Mouse (Mus musculus) v-Abl transformed pro-B cells (cell line): ENCODE data around the gene Serpinb9b.

Experiments
- in situ Hi-C, 2 experiments: fragments of 400-800 bp; cut with MboI; formaldehyde crosslinking; loops; one replicate each; pipeline ENCODE4 v1.15.1; 2025; ENCODE audit not compliant: unreplicated experiment in 2 of 2

The Serpinb9b gene

DNA sequence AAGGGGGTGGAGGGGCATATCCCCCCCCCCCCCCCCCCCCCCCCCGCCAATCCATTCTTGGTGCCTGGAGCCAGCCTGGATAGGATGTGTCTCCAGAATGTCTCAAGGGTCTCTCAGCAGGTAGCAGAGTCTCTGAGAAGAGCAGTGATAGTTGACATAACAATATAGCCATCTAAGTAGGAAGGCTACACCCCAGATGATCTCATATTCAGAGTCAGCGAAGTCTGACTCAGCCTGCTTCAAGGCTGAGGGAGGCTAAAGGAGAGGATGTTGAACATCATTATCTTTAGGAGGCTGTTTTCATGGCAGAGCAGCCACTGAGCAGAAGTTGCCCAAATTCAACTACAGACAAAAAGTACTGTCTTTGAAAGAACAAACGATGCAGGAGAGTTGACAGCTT, 3.1 kb downstream of the Serpinb9b start:
- in situ Hi-C loops, result no loop called here

DNA sequence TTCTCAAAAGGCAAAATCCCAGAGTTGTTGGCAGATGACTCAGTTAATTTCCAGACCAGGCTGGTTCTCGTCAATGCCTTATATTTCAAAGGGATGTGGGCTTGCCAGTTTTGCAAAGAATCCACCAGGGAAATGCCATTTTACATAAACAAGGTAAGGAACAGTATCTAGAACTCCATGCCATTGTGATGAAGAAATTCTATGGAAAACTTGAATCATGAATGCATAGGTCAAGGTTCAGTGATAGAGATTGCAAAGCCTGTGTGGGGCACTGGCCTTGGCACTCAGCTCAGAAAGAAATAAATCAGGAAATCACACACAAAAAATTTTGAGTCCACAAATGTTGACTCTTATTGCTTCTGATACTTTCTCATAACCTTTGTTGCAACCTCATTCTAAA, 8.3 kb downstream of the Serpinb9b start:
- in situ Hi-C loops, result no loop called here

DNA sequence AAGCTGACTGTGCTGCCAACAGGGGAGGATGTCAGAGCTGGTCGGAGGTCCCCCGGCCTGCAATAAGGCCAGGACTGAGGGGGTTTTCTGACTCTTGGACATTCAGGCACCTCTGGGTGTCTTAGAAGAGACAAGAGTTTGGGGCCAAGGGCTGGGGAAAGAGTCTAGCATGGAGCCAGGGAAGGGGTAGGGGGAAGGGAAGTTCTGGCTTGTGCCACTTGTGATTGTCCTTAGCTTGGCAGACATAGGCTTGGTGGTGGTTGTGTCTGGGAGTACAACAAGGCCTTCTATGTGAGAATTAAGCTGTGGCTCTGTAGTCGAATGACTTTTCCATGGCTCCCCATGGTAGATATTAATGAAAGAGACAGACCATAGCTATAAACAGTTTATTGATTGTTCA, 16.3 kb downstream of the Serpinb9b start:
- in situ Hi-C loops, result no loop called here

DNA sequence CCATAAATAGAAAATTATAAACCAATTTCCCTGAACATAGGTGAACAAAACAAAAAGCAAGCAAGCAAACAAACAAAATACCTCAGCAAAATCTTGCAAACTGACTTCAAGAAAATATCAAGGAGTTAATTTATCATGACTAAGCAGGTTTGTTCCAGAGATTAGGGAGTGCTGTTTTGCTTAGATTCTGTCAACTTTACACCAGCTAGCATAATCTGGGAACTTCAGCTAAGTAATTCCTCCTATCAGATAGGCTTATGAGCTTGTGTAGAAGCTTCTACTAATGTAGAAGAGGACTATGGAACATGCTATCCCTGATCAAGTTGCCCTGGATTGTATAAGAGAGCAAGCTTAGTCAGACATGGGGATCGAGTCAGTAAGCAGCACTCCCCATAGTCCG, 20.0 kb downstream of the Serpinb9b start:
- in situ Hi-C loops, result no loop called here

DNA sequence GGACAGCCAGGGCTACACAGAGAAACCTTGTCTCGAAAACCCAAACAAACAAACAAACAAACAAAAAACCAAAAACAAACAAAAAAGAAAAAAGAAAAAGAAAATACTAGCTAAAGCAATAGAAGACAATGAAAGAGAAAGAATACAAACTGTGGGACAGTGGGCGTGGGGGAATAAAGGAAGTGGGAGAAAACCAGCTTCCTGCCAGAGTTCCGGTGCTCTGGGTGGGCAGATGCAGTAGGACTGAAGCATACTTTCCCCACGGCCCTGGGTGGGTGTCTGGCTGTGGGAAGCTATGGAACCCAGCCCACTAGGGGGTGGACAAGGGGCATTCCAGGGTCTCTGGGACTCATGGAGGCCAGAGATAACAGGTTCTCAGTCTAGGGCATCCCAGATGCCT, 21.0 kb downstream of the Serpinb9b start:
- in situ Hi-C loops, result no loop called here

DNA sequence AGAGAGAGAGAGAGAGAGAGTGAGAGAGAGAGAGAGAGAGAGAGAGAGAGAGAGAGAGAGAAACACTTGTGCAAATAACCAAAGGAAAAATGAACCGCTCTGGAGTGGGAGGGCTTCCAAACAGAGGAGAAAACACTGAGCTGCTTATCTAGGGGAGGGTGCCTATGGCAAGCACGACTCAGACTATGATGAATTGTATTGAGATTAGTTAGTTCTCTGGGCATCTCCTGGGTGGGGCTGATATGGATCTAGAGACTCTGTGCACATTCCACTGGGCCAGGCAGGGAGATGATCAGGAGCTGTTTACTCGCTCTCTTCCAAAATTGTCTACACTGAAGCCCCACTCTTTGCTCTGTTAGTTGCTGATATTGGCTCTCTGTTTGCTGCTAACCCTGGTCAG, 24.5 kb downstream of the Serpinb9b start:
- in situ Hi-C loops, result no loop called here

DNA sequence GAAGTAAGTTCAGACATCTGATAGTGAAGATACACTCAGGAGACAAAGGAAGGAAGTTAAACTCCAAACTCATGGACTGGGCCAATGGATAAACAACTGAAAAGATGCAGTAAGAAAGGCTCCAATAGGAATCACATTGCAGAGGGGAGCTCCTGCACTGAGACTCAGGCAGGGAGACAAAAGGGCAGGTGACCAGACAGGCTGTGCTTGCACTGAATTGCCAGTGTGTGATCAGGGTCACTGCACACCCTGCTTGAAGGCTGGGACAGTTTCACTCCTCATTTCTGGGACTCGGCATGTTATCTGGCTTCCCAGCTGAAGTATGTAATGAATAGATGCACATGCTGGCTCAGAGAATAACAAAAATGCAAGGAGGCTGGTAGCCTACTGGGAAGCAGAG, 35.8 kb downstream of the Serpinb9b start:
- in situ Hi-C loops, result no loop called here

DNA sequence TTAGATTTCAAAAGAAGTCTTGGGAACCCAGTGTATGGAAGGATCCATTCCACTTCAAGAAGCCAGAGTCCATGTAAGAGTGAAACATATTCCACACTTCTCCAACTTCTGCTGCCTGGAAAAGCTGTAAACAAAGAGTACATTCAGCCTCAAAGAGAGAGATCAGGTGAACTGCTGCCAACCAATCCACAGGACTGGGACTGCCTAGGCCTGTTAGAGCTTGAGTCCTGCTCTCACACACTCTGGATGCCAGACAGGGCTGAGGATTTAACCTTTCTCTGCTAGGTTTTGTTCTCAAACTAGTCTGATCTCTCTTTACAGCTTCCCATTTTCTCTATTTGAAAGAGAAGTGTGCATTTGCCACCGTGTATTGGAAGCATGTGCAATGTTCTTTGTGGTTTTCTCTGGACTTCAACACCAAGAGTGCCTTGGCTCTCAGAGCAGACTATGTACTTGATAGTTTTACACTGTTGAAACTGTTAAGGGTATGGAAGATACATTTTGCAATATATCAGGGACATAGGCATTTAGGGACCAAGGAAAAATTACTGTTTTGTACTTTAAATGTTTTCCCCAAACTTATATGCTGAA, 40.3 kb downstream of the Serpinb9b start:
- in situ Hi-C loops, result no loop called here

DNA sequence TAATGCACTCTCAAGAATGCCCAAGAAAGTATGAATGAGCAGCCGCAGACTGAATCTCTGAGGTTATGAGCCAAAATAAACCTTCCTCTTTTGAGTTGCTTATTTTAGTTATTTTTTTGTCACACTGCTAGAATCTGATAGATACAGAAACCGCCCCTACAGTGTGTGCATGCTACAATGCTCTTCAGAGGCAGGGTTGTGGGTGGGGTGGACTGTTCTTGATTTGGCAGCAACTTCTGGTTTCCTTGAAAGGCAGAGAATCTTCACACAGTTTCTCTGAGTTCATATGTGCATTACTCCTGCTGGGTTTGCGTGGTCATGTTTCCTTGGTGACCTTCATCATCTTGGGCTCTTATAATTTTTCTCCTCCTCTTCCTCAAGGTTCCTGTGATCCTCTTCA, 40.9 kb downstream of the Serpinb9b start:
- in situ Hi-C loops, result no loop called here

DNA sequence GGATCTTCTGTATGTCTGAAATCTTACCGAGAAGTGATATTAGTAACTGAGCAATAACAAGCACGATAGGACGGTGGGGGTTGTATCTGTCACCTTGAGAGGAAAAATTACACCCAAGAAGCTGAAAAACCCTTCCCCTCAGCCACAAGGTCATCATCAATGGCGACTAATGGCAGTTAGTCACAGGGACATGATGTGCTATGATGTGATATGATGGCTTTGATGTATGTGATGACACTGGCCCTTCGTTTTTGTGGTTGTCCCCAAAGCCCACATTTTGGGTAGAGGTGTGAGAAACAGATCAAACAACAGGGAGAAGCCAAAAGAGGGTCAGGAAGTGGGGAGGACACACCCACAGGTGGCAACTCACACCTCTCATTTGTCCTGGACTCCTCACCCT, 44.6 kb downstream of the Serpinb9b start:
- in situ Hi-C loops, result loop anchor here (5.0 to 10.0 kb wide), 6 partner anchors 67 to 823 kb away; partner anchors contain the start of genes Serpinb6b (in 1 of the 2) and Serpinb9 (in 1 of the 2)

DNA sequence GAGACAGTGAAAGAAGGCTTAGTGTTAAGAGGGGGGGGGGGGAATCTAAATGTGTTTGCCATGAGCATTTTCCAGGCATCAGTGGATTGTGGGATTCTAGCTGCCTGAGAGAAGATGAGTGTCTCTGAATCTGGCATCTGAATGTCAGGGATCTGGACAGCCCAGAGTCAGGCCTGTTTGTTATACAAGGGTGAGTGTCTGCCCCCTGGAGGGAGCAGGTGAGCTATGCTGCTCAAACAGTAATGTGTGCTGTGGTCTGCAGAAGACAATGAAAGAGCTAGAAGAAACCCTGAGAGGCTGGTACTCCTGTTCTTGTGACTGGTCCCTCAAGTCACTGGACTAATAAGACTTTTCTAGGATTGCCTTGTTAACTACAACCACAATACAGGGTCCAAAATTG, 46.8 kb downstream of the Serpinb9b start:
- in situ Hi-C loops, result loop anchor here (5.0 to 10.0 kb wide), 6 partner anchors 69 to 821 kb away; partner anchors contain the start of genes Serpinb6b (in 1 of the 2) and Serpinb9 (in 1 of the 2)

DNA sequence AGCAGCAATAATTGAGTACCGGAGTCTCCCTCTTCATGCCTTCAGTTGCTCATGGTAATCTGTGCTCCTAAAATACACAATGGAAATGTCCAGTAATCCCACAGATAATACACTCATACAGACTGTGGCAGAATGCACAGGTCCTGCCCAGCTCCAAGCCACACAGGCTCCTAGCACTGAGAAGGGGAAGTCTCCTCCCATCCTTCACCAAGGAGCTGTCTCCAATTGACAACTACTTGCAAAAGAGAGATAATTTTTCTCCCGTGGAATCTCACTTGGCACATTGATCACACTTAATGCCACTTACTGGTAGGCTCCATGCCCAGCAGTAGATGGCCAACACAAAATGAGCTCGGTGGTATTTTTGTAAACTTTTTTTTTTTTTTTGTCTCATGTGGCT, 49.0 kb downstream of the Serpinb9b start:
- in situ Hi-C loops, result loop anchor here (5.0 to 10.0 kb wide), 5 partner anchors 71 to 819 kb away; partner anchors contain the start of genes Serpinb6b (in 1 of the 2) and Serpinb9 (in 1 of the 2)

DNA sequence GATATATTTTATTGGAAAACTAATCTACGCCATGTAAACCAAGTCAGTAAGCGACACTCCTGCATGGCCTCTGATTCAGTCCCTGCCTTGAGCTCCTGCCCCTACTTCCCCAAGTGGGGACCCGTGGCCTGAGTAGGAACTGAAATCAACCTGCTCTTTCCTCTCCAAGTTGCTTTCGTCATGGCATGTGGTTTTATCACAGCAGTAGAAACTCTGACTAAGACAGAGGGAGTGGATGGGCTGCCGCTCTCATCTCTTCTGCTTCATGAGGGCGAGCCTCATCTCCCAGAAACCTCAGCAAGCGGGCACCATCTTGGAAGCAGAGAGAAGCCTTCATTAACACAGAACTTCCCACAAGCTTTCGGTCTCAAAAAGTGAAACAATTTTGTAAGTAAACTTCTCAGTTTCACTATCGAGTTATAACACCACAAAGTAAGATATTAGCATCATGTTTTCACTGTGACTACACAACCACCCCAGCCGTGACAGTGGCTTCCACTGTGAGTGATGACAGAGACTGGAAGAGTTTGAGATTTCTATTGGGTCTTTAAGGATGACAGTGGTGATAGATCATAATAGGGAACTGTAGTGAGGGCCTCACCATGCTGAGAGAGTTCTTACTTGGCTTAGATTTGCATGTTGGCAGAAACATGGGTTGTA, 49.9 kb downstream of the Serpinb9b start:
- in situ Hi-C loops, result loop anchor here (5.0 to 10.0 kb wide), 5 partner anchors 72 to 818 kb away; partner anchors contain the start of genes Serpinb6b (in 1 of the 2) and Serpinb9 (in 1 of the 2)

DNA sequence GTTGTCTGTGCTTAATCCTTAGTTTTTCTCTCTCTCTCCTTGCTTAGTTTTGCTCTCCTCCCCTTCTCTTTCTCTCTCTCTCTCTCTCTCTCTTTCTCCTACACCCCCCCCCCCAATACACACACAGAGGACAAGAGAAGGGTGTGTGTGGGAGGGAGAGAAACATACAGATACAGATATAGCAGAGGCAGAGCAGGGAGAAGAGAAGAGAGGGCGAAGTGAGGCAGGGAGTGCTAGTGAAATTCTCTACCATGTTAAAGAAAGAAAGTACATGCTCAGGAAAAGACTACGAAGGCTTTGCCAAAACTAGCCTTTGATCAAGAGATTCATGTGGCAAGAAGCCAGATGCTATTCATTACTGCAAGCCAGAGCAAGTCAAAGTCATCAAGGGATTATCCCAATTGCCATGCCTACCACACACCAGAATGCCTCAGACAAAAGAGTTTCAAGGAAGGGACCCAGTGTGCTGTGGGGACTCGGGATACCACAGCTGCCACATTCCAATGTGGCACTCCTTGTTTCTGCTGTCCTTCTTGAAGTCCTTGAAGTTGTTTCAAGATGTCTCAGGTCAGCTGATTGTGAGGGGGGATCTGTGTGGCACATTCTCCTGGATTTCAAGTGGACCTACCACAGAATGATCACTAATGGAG, 51.0 kb downstream of the Serpinb9b start, which contains the start of gene Serpinb1b:
TSS of gene Serpinb1b (plus strand) at position 520 of the 650 bp plus-strand sequence.
- in situ Hi-C loops, result loop anchor here (5.0 to 10.0 kb wide), 5 partner anchors 73 to 817 kb away; partner anchors contain the start of genes Serpinb6b (in 1 of the 2) and Serpinb9 (in 1 of the 2)

DNA sequence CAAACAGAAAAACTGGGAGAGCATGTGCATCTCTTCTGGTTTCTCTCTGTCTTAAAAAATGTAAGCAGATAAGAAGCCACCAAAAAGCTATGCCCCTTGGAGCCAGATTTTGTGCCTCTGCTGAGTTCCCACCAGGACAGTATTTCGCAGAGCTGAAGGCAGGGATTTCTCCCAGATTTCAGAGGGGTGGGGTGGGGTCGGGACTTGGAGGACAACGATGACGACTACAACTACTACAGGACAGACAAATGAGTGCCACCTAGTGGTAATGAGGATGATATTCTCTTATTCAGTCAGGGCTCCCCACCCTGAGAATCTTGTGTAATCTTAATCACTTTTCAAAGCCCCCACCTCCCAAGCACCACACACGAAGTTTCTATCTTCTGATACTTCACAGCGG, 52.2 kb downstream of the Serpinb9b start:
- in situ Hi-C loops, result loop anchor here (5.0 to 10.0 kb wide), 5 partner anchors 75 to 815 kb away; partner anchors contain the start of genes Serpinb6b (in 1 of the 2) and Serpinb9 (in 1 of the 2)

DNA sequence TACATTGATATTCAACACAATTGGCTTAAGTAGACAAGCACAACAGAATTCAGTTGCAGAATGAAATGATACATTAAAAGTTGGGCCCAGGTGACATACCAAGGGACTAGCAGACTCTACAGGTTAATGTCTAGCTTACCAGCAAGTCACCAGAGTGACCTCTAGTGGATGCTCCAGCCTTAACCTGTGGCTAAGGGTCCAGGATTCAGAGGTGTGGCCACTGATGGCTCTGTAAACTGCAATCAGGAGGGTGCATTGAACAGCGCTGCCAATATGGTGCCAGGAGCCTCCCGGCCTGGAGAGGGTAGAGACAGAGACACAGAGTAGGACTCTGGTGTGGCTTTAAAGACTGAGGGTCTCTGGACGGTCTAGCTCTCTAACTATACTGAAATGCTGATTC, 53.1 kb downstream of the Serpinb9b start:
- in situ Hi-C loops, result loop anchor here in 1 of 2 experiments (10.0 kb wide), 1 partner anchor 484 kb away; no protein-coding TSS in a partner anchor

DNA sequence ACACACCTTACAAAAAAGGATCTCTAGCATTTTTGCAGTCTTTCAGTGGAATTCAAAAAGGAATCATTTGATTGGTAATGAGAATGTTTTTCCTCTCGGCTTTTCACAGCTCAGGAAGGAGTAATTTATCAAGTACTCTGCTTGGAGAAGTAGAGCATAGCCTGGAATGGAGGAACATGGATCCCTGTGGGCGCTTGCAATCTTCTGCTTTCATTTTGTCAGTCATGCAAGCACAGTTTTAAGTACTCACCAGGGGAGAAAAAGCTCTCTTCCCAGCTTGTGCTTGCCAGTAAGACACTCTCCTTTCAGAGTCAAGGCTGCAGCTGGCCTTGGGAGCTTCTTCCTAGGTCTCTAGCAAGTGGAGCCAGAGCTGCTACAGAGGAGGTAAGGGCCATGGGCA, 56.6 kb downstream of the Serpinb9b start:
- in situ Hi-C loops, result loop anchor here in 1 of 2 experiments (10.0 kb wide), 1 partner anchor 481 kb away; no protein-coding TSS in a partner anchor

DNA sequence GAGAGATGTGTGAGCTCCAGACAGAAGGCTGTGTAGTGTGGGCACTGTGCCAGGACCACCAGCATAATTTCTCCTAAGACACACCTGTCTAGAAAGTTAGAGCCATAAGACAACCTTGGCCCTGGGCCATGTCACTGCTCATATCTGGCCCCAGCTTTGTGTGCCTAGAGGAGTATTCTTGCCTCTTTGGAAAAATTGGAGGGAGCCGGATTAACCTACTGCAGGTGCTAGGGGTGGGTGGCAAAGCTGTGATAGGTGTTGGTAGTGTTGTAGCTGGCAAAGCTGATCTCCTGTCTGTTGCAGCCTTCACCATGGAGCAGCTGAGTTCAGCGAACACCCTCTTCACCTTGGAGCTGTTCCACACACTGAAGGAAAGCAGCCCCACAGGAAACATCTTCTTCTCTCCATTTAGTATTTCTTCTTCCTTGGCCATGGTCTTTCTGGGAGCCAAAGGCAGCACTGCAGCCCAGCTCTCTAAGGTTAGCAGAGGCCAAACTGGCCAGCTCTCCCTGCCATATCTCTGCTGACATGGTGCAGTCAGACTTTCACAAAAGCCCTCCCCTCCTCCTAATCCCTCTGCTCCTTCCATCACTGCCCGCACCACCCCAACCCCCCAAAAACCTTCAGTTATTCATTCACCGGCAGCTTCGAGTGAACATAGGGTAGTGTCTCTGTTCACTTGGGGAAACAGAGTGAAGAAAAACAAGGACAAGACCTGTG, 57.9 kb downstream of the Serpinb9b start:
- in situ Hi-C loops, result loop anchor here in 1 of 2 experiments (10.0 kb wide), 1 partner anchor 480 kb away; no protein-coding TSS in a partner anchor

DNA sequence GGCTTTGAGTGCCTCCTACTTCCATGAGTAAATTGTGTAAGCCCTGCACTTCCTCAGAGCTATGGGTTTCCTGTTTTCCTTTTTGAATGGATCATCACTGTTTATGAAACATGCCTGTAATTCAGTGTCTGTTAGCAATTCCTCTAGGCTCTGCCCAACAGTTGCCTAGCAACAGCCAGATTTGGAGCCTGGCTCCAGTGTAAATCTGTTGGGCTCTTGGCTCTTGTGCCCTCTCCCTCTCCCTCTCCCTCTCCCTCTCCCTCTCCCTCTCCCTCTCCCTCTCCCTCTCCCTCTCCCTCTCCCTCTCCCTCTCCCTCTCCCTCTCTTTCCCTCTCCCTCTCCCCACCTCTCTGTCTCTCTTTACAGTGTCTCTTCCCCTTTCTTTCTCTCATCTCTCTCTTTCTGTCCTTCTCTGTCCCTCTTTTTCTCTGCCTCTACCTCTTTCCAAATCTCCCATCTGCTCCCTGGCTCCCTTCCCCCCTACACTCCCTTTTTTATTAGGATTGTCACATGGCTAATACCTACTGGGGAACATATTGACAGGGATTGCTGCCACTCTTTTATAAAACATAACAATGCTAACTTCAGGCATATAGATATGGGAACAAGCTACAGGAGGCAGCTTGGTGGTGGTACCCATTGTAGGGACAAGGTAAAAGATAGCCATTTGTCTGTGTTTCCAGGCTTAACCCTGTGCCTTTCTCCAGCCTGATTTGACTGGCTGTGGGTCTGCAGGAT, 58.6 kb downstream of the Serpinb9b start:
- in situ Hi-C loops, result loop anchor here in 1 of 2 experiments (10.0 kb wide), 1 partner anchor 479 kb away; no protein-coding TSS in a partner anchor
